Mouse (Mus musculus) heart, adult 2 months (tissue): Measurements from ENCODE around the gene Elavl1.

Experiments used
- CTCF ChIP-seq: fragments of 200-600 bp; IDR thresholded peaks from 2 replicates; pipeline ENCODE4 v1.8.1; 2022; ENCODE audit warnings: antibody characterized with exemption, mild to moderate bottlenecking, moderate library complexity
- EP300 ChIP-seq: fragments of 200-500 bp; IDR thresholded peaks from 2 replicates; pipeline ENCODE4 v1.6.1; 2011; ENCODE audit warnings: low read depth, low read length, control low read depth; ENCODE audit not compliant: insufficient read depth
- POLR2A ChIP-seq: fragments of 200-500 bp; IDR thresholded peaks from 2 replicates; pipeline ENCODE4 v1.6.1; 2011; ENCODE audit warnings: mild to moderate bottlenecking, low read depth, low read length, control low read depth; ENCODE audit not compliant: insufficient read depth

GRCm38 (mm10) chr8:4350618-4351017, 25.4 kb upstream of the Elavl1 start:
- TF ChIP-seq POLR2A, result no peak
- TF ChIP-seq EP300, result no peak
- no peak for TF ChIP-seq CTCF
